In genomic region chr9:121708506-121709486, GRCm38 (mm10) we compare ENCODE assay signal across 17 mouse cellular contexts. TPM values are rescaled to one million over a fixed set of nuclear protein-coding genes. Genes with fewer than 3 reads are reported as not detected.
DNase-seq lines count a peak whose midpoint lies in the region; ATAC-seq lines count a peak whose summit lies in the region.
"Had no signal": no experiment of that assay in that cellular context is flagged by ENCODE, and none has a peak within 500 bp of the region (broad histone marks: within the 10 kb centered on the region; RNA-seq: fewer than 3 reads in every experiment).

No protein-coding gene starts in this region.

- peaks cover 54% of the 10 kb centered on the region for H3K4me1 ChIP-seq in kidney, embryonic 15.5 days
- peaks cover 51% of the 10 kb centered on the region for H3K4me1 ChIP-seq in kidney, embryonic 16.5 days (ENCODE audit: insufficient read depth, low read length)

- no peak overlapping the region for H3K9ac ChIP-seq in kidney, embryonic 15.5 days
- no peak overlapping the region for H3K9ac ChIP-seq in kidney, embryonic 16.5 days (replicated peaks; ENCODE audit: low read length)
- H3K9ac ChIP-seq: limb, embryonic 12.5 days; stomach, embryonic 15.5 days had no signal

- H3K27ac ChIP-seq in kidney, embryonic 15.5 days = peak overlapping the region; percentile 95; the same call in 1 of the 2 replicates
- no peak overlapping the region for H3K27ac ChIP-seq in kidney, embryonic 16.5 days (ENCODE audit: low read length)
- H3K27ac ChIP-seq: limb, embryonic 12.5 days had no signal

- ATAC-seq in kidney, embryonic 15.5 days (replicated peaks; ENCODE audit: low FRiP score) = no peak
- no peak for ATAC-seq in kidney, embryonic 16.5 days (ENCODE audit: low FRiP score, low TSS enrichment)
- peak; percentile 10 for ATAC-seq in common myeloid progenitor, adult 5-6 weeks (replicated peaks; ENCODE audit: low read depth, poor library complexity, severe bottlenecking)

- DNase-seq in cerebellum, adult 9-11 months = peak; percentile 54
- no peak for DNase-seq in cerebellum, adult 8-10 months
- peak; percentile 93 for DNase-seq in 416B (ENCODE audit: low read depth)
- DNase-seq in spleen, postnatal 36 days (ENCODE audit: low spot score in 2 of 2) = no peak
- no peak for DNase-seq in Muller cell, postnatal 12 days (ENCODE audit: inconsistent ontology term)
- DNase-seq: adrenal gland, postnatal 36 days; B cell, adult 2 months; kidney, adult 2 months; lung, adult 18-20 months; thymus, postnatal 4 days had no signal

- no peak overlapping the region for H3K4me3 ChIP-seq in kidney, embryonic 15.5 days (replicated peaks)
- no peak overlapping the region for H3K4me3 ChIP-seq in kidney, embryonic 16.5 days (ENCODE audit: low read length)
- H3K4me3 ChIP-seq: left cerebral cortex, adult 2 months; neural tube, embryonic 13.5 days; stomach, embryonic 15.5 days had no signal

- WGBS in kidney, embryonic 15.5 days = 56% methylated on average over 7 of the region's 7 CpGs
- WGBS in kidney, embryonic 16.5 days = 53% methylated on average over 7 of the region's 7 CpGs

- no peaks in the 10 kb centered on the region for H3K27me3 ChIP-seq in kidney, embryonic 15.5 days
- H3K27me3 ChIP-seq in kidney, embryonic 16.5 days (ENCODE audit: insufficient read depth, low read length) = no peaks in the 10 kb centered on the region
- H3K27me3 ChIP-seq: limb, embryonic 12.5 days; neural tube, embryonic 13.5 days; stomach, embryonic 15.5 days had no signal

- no peak overlapping the region for H3K4me2 ChIP-seq in kidney, embryonic 15.5 days
- H3K4me2 ChIP-seq in kidney, embryonic 16.5 days (replicated peaks; ENCODE audit: low read depth, low read length) = no peak overlapping the region
- H3K4me2 ChIP-seq: limb, embryonic 12.5 days; neural tube, embryonic 13.5 days; stomach, embryonic 15.5 days had no signal

- no peaks in the 10 kb centered on the region for H3K9me3 ChIP-seq in kidney, embryonic 15.5 days (replicated peaks)
- no peaks in the 10 kb centered on the region for H3K9me3 ChIP-seq in kidney, embryonic 16.5 days (ENCODE audit: low read length)
- H3K9me3 ChIP-seq: limb, embryonic 12.5 days; neural tube, embryonic 13.5 days; stomach, embryonic 15.5 days had no signal

- H3K36me3 ChIP-seq in kidney, embryonic 15.5 days = peaks cover 14% of the 10 kb centered on the region
- peaks cover 11% of the 10 kb centered on the region; the same call in 1 of the 2 replicates for H3K36me3 ChIP-seq in kidney, embryonic 16.5 days (ENCODE audit: insufficient read depth, low read length)

RNA-seq across cellular contexts. Expression of gene Ss18l2, which starts 1.3 kb away (rescaled TPM):
- polyA plus RNA-seq in kidney, embryonic 15.5 days (2015; fragmentation: Nextera tagmentation; extraction: Ambion mirVana) = 113 and 128 TPM in 2 replicates
- polyA plus RNA-seq in kidney, embryonic 16.5 days (2015; fragmentation: Nextera tagmentation; extraction: Ambion mirVana) = 107 and 114 TPM in 2 replicates
- total RNA-seq in common myeloid progenitor, adult 5-6 weeks (2017) = 34.1 and 34.8 TPM in 2 replicates

RNA-seq across cellular contexts. Expression of gene Sec22c, which starts 3.5 kb away (rescaled TPM):
- 10.5 and 10.6 TPM in 2 replicates for polyA plus RNA-seq in kidney, embryonic 15.5 days (2015; fragmentation: Nextera tagmentation; extraction: Ambion mirVana)
- polyA plus RNA-seq in kidney, embryonic 16.5 days (2015; fragmentation: Nextera tagmentation; extraction: Ambion mirVana) = 8.5 and 9.0 TPM in 2 replicates
- total RNA-seq in common myeloid progenitor, adult 5-6 weeks (2017) = 5.5 and 13.3 TPM in 2 replicates

RNA-seq across cellular contexts. Expression of gene Nktr, which starts 10.2 kb away (rescaled TPM):
- 59.6 and 67.8 TPM in 2 replicates for polyA plus RNA-seq in kidney, embryonic 15.5 days (2015; fragmentation: Nextera tagmentation; extraction: Ambion mirVana)
- 46.1 and 57.5 TPM in 2 replicates for polyA plus RNA-seq in kidney, embryonic 16.5 days (2015; fragmentation: Nextera tagmentation; extraction: Ambion mirVana)
- 100 and 118 TPM in 2 replicates for total RNA-seq in common myeloid progenitor, adult 5-6 weeks (2017)

RNA-seq across cellular contexts. Expression of gene Zfp651, which starts 50.3 kb away (rescaled TPM):
- 12.8 and 15.3 TPM in 2 replicates for polyA plus RNA-seq in kidney, embryonic 15.5 days (2015; fragmentation: Nextera tagmentation; extraction: Ambion mirVana)
- 8.1 and 9.5 TPM in 2 replicates for polyA plus RNA-seq in kidney, embryonic 16.5 days (2015; fragmentation: Nextera tagmentation; extraction: Ambion mirVana)
- total RNA-seq in common myeloid progenitor, adult 5-6 weeks (2017) = 0.15 and 1.5 TPM in 2 replicates

Comparison
In these comparisons a context has a peak if more than half of its experiments do, and no peak if none do; other contexts are left out.
1. DNase-seq: peak in cerebellum, adult 9-11 months (single experiment) and 416B (single experiment); none in cerebellum, adult 8-10 months (single experiment), spleen, postnatal 36 days (0 of 2) and Muller cell, postnatal 12 days (single experiment).